Mouse (Mus musculus): Measurements from ENCODE around the gene Irf9. TPM values are rescaled to one million over a fixed set of nuclear protein-coding genes. Genes with fewer than 3 reads are reported as not detected.

The Irf9 gene
- polyA plus RNA-seq, 1 experiment = 36.9 TPM

- H3K36me3 ChIP-seq (ENCODE audit: control insufficient read depth, insufficient read depth, low read length) = no peaks in the 10 kb centered on the region
- H3K4me3 ChIP-seq (ENCODE audit: insufficient read depth, low read depth, low read length) = no peak overlapping the region
- H3K27ac ChIP-seq (ENCODE audit: insufficient read depth, low read depth, low read length) = no peak overlapping the region
- no peak for TF ChIP-seq POLR2A (IDR thresholded peaks at IDR 0.05; ENCODE audit: low read depth, low read length)
- TF ChIP-seq CTCF (conservative IDR thresholded peaks at IDR 0.05; ENCODE audit: insufficient read depth, insufficient read length, low read depth, low read length) = no peak
- 92% methylated on average over 7 of the region's 7 CpGs for WGBS
- H3K27me3 ChIP-seq (replicated peaks; ENCODE audit: control insufficient read depth, insufficient read depth, low read length) = no peaks in the 10 kb centered on the region
- no peak for DNase-seq
- H3K4me1 ChIP-seq (ENCODE audit: control insufficient read depth, insufficient read depth, low read length) = peaks cover 11% of the 10 kb centered on the region; the same call in 1 of the 2 replicates
Measured at GRCm38 (mm10) chr14:55614565-55615178, 11.3 kb downstream of the Irf9 start.

GRCm38 (mm10) chr14:55615876-55616275, 12.5 kb downstream of the Irf9 start:
- WGBS = 49% methylated on average over 2 of the region's 2 CpGs

GRCm38 (mm10) chr14:55616844-55617243, 13.5 kb downstream of the Irf9 start:
- H3K27me3 ChIP-seq (replicated peaks; ENCODE audit: control insufficient read depth, insufficient read depth, low read length) = no peaks in the 10 kb centered on the region
- no peak overlapping the region for H3K27ac ChIP-seq (ENCODE audit: insufficient read depth, low read depth, low read length)
- no peak for DNase-seq
- no peak overlapping the region for H3K4me3 ChIP-seq (ENCODE audit: insufficient read depth, low read depth, low read length)
- no peaks in the 10 kb centered on the region for H3K36me3 ChIP-seq (ENCODE audit: control insufficient read depth, insufficient read depth, low read length)
- peaks cover 11% of the 10 kb centered on the region; the same call in 1 of the 2 replicates for H3K4me1 ChIP-seq (ENCODE audit: control insufficient read depth, insufficient read depth, low read length)
- 74% methylated on average over 2 of the region's 2 CpGs for WGBS
- TF ChIP-seq POLR2A (IDR thresholded peaks at IDR 0.05; ENCODE audit: low read depth, low read length) (no peak), CTCF (conservative IDR thresholded peaks at IDR 0.05; ENCODE audit: insufficient read depth, insufficient read length, low read depth, low read length) (no peak)

More at GRCm38 (mm10) chr14:55615876-55616275, 12.5 kb downstream of the Irf9 start:
- DNase-seq = peak; percentile 26
- H3K4me1 ChIP-seq (ENCODE audit: control insufficient read depth, insufficient read depth, low read length) = peaks cover 11% of the 10 kb centered on the region; the same call in 1 of the 2 replicates
- H3K27ac ChIP-seq (ENCODE audit: insufficient read depth, low read depth, low read length) = no peak overlapping the region
- no peaks in the 10 kb centered on the region for H3K36me3 ChIP-seq (ENCODE audit: control insufficient read depth, insufficient read depth, low read length)
- no peaks in the 10 kb centered on the region for H3K27me3 ChIP-seq (replicated peaks; ENCODE audit: control insufficient read depth, insufficient read depth, low read length)
- TF ChIP-seq CTCF (conservative IDR thresholded peaks at IDR 0.05; ENCODE audit: insufficient read depth, insufficient read length, low read depth, low read length) (no peak), POLR2A (IDR thresholded peaks at IDR 0.05; ENCODE audit: low read depth, low read length) (no peak)
- no peak overlapping the region for H3K4me3 ChIP-seq (ENCODE audit: insufficient read depth, low read depth, low read length)

GRCm38 (mm10) chr14:55617822-55618221, 14.5 kb downstream of the Irf9 start, which contains the start of gene Rec8:
TSS of gene Rec8 (plus strand) at chr14:55618037.
- H3K36me3 ChIP-seq (ENCODE audit: control insufficient read depth, insufficient read depth, low read length) = no peaks in the 10 kb centered on the region
- peak within 1 kb of the TSS; percentile 19; the same call in 1 of the 2 replicates for H3K27ac ChIP-seq (ENCODE audit: insufficient read depth, low read depth, low read length)

GRCm38 (mm10) chr14:55618486-55619195, 15.3 kb downstream of the Irf9 start:
- Histone ChIP-seq H3K27me3 (replicated peaks; ENCODE audit: control insufficient read depth, insufficient read depth, low read length) (no peaks in the 10 kb centered on the region), H3K36me3 (ENCODE audit: control insufficient read depth, insufficient read depth, low read length) (no peaks in the 10 kb centered on the region), H3K27ac (ENCODE audit: insufficient read depth, low read depth, low read length) (0 out of 2 replicates have a peak overlapping the region, but pooled peaks have one; percentile 16), H3K4me3 (ENCODE audit: insufficient read depth, low read depth, low read length) (peak overlapping the region; percentile 34; the same call in 1 of the 2 replicates), H3K4me1 (ENCODE audit: control insufficient read depth, insufficient read depth, low read length) (peaks cover 1% of the 10 kb centered on the region; the same call in 1 of the 2 replicates)
- no peak for DNase-seq
- 39% methylated on average over 22 of the region's 22 CpGs for WGBS
- TF ChIP-seq CTCF (conservative IDR thresholded peaks at IDR 0.05; ENCODE audit: insufficient read depth, insufficient read length, low read depth, low read length) (no peak), POLR2A (IDR thresholded peaks at IDR 0.05; ENCODE audit: low read depth, low read length) (no peak)

More at GRCm38 (mm10) chr14:55617822-55618221, 14.5 kb downstream of the Irf9 start, which contains the start of gene Rec8:
- WGBS = 26% methylated on average over 21 of the region's 21 CpGs
- Histone ChIP-seq H3K27me3 (replicated peaks; ENCODE audit: control insufficient read depth, insufficient read depth, low read length) (no peaks in the 10 kb centered on the region), H3K4me1 (ENCODE audit: control insufficient read depth, insufficient read depth, low read length) (peaks cover 8% of the 10 kb centered on the region; the same call in 1 of the 2 replicates), H3K4me3 (ENCODE audit: insufficient read depth, low read depth, low read length) (peak within 1 kb of the TSS; percentile 34; the same call in 1 of the 2 replicates)
- no peak; the same call in 1 of the 2 replicates for TF ChIP-seq CTCF (conservative IDR thresholded peaks at IDR 0.05; ENCODE audit: insufficient read depth, insufficient read length, low read depth, low read length)
- no peak for TF ChIP-seq POLR2A (IDR thresholded peaks at IDR 0.05; ENCODE audit: low read depth, low read length)
- DNase-seq = peak; percentile 69

GRCm38 (mm10) chr14:55628077-55628827, 24.9 kb downstream of the Irf9 start:
- no peak for DNase-seq
- Histone ChIP-seq H3K36me3 (ENCODE audit: control insufficient read depth, insufficient read depth, low read length) (no peaks in the 10 kb centered on the region), H3K27ac (ENCODE audit: insufficient read depth, low read depth, low read length) (no peak overlapping the region), H3K4me3 (ENCODE audit: insufficient read depth, low read depth, low read length) (no peak overlapping the region), H3K27me3 (replicated peaks; ENCODE audit: control insufficient read depth, insufficient read depth, low read length) (no peaks in the 10 kb centered on the region), H3K4me1 (ENCODE audit: control insufficient read depth, insufficient read depth, low read length) (no peaks in the 10 kb centered on the region)
- WGBS = 83% methylated on average over 27 of the region's 27 CpGs
- no peak for TF ChIP-seq CTCF (conservative IDR thresholded peaks at IDR 0.05; ENCODE audit: insufficient read depth, insufficient read length, low read depth, low read length)
- TF ChIP-seq POLR2A (IDR thresholded peaks at IDR 0.05; ENCODE audit: low read depth, low read length) = no peak
